Mouse (Mus musculus): ENCODE results near the gene Ikzf4.

DNA sequence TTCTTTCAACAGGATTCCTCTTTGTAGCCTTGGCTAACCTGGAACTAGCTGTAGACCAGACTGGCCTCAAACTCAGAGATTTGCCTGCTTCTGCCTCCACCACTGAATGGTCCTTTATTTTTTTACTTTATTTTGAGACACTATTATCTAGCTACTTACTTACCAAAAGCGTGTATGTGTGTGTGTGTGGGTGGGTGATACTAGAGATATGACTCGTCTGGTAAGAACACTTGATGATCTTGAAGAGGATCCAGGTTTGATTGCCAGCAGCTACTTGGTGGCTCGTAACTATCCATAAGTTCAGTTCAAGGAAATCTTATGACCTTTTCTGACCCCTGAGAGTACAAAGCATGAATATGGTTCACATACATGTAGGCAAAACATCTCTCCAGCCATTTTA is 19.5 kb upstream of the Ikzf4 start:
- TF ChIP-seq EP300 (IDR thresholded peaks at IDR 0.05; ENCODE audit: insufficient read depth, low read depth, low read length) (no peak), CTCF (IDR thresholded peaks at IDR 0.05) (no peak)

All from heart, adult 2 months (tissue).